ENCODE assay signal across 15 mouse cellular contexts in the genomic region with DNA sequence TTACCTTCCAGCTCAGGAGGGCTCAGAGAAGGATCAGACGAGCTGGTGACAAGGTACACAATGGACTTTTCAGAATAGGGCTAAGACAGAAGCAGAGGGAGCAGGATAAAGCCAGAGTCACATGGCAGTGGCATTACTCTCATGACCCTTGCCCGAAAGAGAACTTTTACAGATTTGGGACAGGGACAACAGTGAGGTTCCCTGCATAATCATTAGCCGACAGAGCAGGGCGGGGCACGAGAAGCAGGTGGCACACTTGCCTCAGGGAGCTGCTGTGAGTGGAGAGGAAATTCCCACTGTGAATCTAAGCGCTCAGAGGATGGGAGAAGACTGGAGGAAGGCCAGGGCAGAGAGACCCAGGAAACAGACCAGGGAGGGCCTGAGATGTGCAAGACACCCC. TPM values are rescaled to one million over a fixed set of nuclear protein-coding genes. Genes with fewer than 3 reads are reported as not detected.
DNase-seq lines count a peak whose midpoint lies in the region; ATAC-seq and TF ChIP-seq lines count a peak whose summit lies in the region.
"Had no signal": no experiment of that assay in that cellular context is flagged by ENCODE, and none has a peak within 500 bp of the region (broad histone marks: within the 10 kb centered on the region; RNA-seq: fewer than 3 reads in every experiment).

No protein-coding gene starts in this region.

- H3K4me1 ChIP-seq in lung, embryonic 15.5 days, result peaks cover 16% of the 10 kb centered on the region
- peaks cover 24% of the 10 kb centered on the region for H3K4me1 ChIP-seq in intestine, embryonic 15.5 days (replicated peaks)
- peaks cover 10% of the 10 kb centered on the region; the same call in 1 of the 2 replicates for H3K4me1 ChIP-seq in kidney, postnatal 0 days (replicated peaks; ENCODE audit: insufficient read depth, low read length)
- peaks cover 9% of the 10 kb centered on the region; the same call in 1 of the 2 replicates for H3K4me1 ChIP-seq in stomach, embryonic 15.5 days
- no peaks in the 10 kb centered on the region for H3K4me1 ChIP-seq in forebrain, postnatal 0 days (ENCODE audit: insufficient read depth)

- no peak for TF ChIP-seq CTCF in kidney, postnatal 0 days (IDR thresholded peaks at IDR 0.05; ENCODE audit: low read depth)
- TF ChIP-seq CTCF in forebrain, postnatal 0 days (IDR thresholded peaks at IDR 0.05; ENCODE audit: low read depth), result no peak

- DNase-seq in lung, postnatal 10 days, result no peak
- DNase-seq in kidney, postnatal 0 days (ENCODE audit: low spot score), result no peak
- no peak for DNase-seq in testis, postnatal 10 days (ENCODE audit: low spot score)
- DNase-seq in left cerebral cortex, postnatal 14 days (ENCODE audit: low spot score in 2 of 2), result no peak
- no peak for DNase-seq in forebrain, postnatal 0 days
- DNase-seq: adrenal gland, postnatal 14 days; right cerebral cortex, postnatal 4 days had no signal

- H3K9ac ChIP-seq in lung, embryonic 15.5 days, result no peak overlapping the region
- H3K9ac ChIP-seq in intestine, embryonic 15.5 days, result no peak overlapping the region; the same call in 1 of the 2 replicates
- H3K9ac ChIP-seq in kidney, postnatal 0 days (ENCODE audit: low read depth, low read length), result peak overlapping the region; percentile 50; the same call in 1 of the 2 replicates
- H3K9ac ChIP-seq in stomach, embryonic 15.5 days, result no peak overlapping the region
- H3K9ac ChIP-seq in forebrain, postnatal 0 days, result no peak overlapping the region

- 48% methylated on average over 6 of the region's 6 CpGs for WGBS in lung, embryonic 15.5 days
- 48% methylated on average over 6 of the region's 6 CpGs for WGBS in intestine, embryonic 15.5 days
- WGBS in kidney, postnatal 0 days, result 54% methylated on average over 6 of the region's 6 CpGs
- WGBS in stomach, embryonic 15.5 days, result 48% methylated on average over 6 of the region's 6 CpGs
- 65% methylated on average over 6 of the region's 6 CpGs for WGBS in forebrain, postnatal 0 days

- intact Hi-C loops in left cerebral cortex, postnatal 14 days (cut with DNase I), result no loop called here

- no peaks in the 10 kb centered on the region for H3K9me3 ChIP-seq in lung, embryonic 15.5 days
- no peaks in the 10 kb centered on the region for H3K9me3 ChIP-seq in intestine, embryonic 15.5 days
- no peaks in the 10 kb centered on the region for H3K9me3 ChIP-seq in kidney, postnatal 0 days (replicated peaks; ENCODE audit: low read length)
- H3K9me3 ChIP-seq in stomach, embryonic 15.5 days, result no peaks in the 10 kb centered on the region
- no peaks in the 10 kb centered on the region for H3K9me3 ChIP-seq in forebrain, postnatal 0 days (ENCODE audit: low read length)
- H3K9me3 ChIP-seq: heart, embryonic 13.5 days; midbrain, embryonic 10.5 days had no signal

- H3K27me3 ChIP-seq in lung, embryonic 15.5 days, result no peaks in the 10 kb centered on the region
- no peaks in the 10 kb centered on the region for H3K27me3 ChIP-seq in intestine, embryonic 15.5 days (replicated peaks)
- H3K27me3 ChIP-seq in kidney, postnatal 0 days (ENCODE audit: insufficient read depth, low read length), result no peaks in the 10 kb centered on the region
- no peaks in the 10 kb centered on the region for H3K27me3 ChIP-seq in stomach, embryonic 15.5 days (replicated peaks)
- H3K27me3 ChIP-seq in forebrain, postnatal 0 days (ENCODE audit: insufficient read depth, low read length), result no peaks in the 10 kb centered on the region
- H3K27me3 ChIP-seq: heart, embryonic 13.5 days had no signal

- H3K4me2 ChIP-seq in lung, embryonic 15.5 days, result no peak overlapping the region
- peak overlapping the region; percentile 41 for H3K4me2 ChIP-seq in intestine, embryonic 15.5 days (replicated peaks)
- peak overlapping the region; percentile 31; the same call in 1 of the 2 replicates for H3K4me2 ChIP-seq in kidney, postnatal 0 days (ENCODE audit: low read length)
- no peak overlapping the region for H3K4me2 ChIP-seq in stomach, embryonic 15.5 days
- H3K4me2 ChIP-seq in forebrain, postnatal 0 days (ENCODE audit: low read depth), result no peak overlapping the region
- H3K4me2 ChIP-seq: heart, embryonic 13.5 days had no signal

- H3K36me3 ChIP-seq in lung, embryonic 15.5 days, result peaks cover 12% of the 10 kb centered on the region; the same call in 1 of the 2 replicates
- 0 out of 2 replicates have a peak, but pooled peaks cover 3% of the 10 kb centered on the region for H3K36me3 ChIP-seq in intestine, embryonic 15.5 days
- H3K36me3 ChIP-seq in kidney, postnatal 0 days (ENCODE audit: insufficient read depth, low read length), result 0 out of 2 replicates have a peak, but pooled peaks cover 7% of the 10 kb centered on the region
- no peaks in the 10 kb centered on the region; the same call in 1 of the 2 replicates for H3K36me3 ChIP-seq in stomach, embryonic 15.5 days
- peaks cover 4% of the 10 kb centered on the region; the same call in 1 of the 2 replicates for H3K36me3 ChIP-seq in forebrain, postnatal 0 days (ENCODE audit: insufficient read depth)

- no peak for ATAC-seq in lung, embryonic 15.5 days (ENCODE audit: borderline replicate concordance, extremely low read depth, low FRiP score, low TSS enrichment)
- ATAC-seq in intestine, embryonic 15.5 days, result peak; percentile 81
- ATAC-seq in kidney, postnatal 0 days (replicated peaks; ENCODE audit: low FRiP score, low read depth), result peak; percentile 38; the same call in 1 of the 2 replicates
- peak; percentile 41 for ATAC-seq in stomach, embryonic 15.5 days (ENCODE audit: insufficient read depth, low FRiP score, low read depth)
- no peak for ATAC-seq in forebrain, postnatal 0 days
- ATAC-seq: hindbrain, embryonic 16.5 days had no signal

- H3K27ac ChIP-seq in lung, embryonic 15.5 days, result peak overlapping the region; percentile 52; the same call in 1 of the 2 replicates
- no peak overlapping the region for H3K27ac ChIP-seq in intestine, embryonic 15.5 days
- no peak overlapping the region; the same call in 1 of the 2 replicates for H3K27ac ChIP-seq in kidney, postnatal 0 days
- H3K27ac ChIP-seq in stomach, embryonic 15.5 days, result no peak overlapping the region
- no peak overlapping the region for H3K27ac ChIP-seq in forebrain, postnatal 0 days (ENCODE audit: low read depth, low read length)
- H3K27ac ChIP-seq: heart, embryonic 13.5 days; midbrain, embryonic 10.5 days had no signal

- H3K4me3 ChIP-seq in lung, embryonic 15.5 days, result no peak overlapping the region
- H3K4me3 ChIP-seq in intestine, embryonic 15.5 days (replicated peaks), result no peak overlapping the region
- no peak overlapping the region for H3K4me3 ChIP-seq in kidney, postnatal 0 days (replicated peaks; ENCODE audit: low read depth, low read length)
- no peak overlapping the region for H3K4me3 ChIP-seq in stomach, embryonic 15.5 days (replicated peaks)
- H3K4me3 ChIP-seq in forebrain, postnatal 0 days (ENCODE audit: low read depth, low read length), result no peak overlapping the region
- H3K4me3 ChIP-seq: heart, embryonic 13.5 days; midbrain, embryonic 10.5 days; myocyte had no signal

RNA-seq across cellular contexts. Expression of a gene that starts 14.2 kb away (rescaled TPM):
- polyA plus RNA-seq in lung, embryonic 15.5 days (2015; fragmentation: Nextera tagmentation; extraction: Ambion mirVana), result 60.7 and 67.1 TPM in 2 replicates
- 41.3 and 44.1 TPM in 2 replicates for polyA plus RNA-seq in intestine, embryonic 15.5 days (2015; fragmentation: Nextera tagmentation; extraction: Ambion mirVana)
- 45.4 and 49.0 TPM in 2 replicates for polyA plus RNA-seq in kidney, postnatal 0 days (2015; fragmentation: Nextera tagmentation; extraction: Ambion mirVana)
- polyA plus RNA-seq in stomach, embryonic 15.5 days (2015; fragmentation: Nextera tagmentation; extraction: Ambion mirVana), result 44.5 and 52.7 TPM in 2 replicates
- 10 to 100 TPM; 55.2 to 61.6 TPM for total RNA-seq in left cerebral cortex, postnatal 14 days (2021)
- 67.2 and 83.2 TPM in 2 replicates for total RNA-seq in forebrain, postnatal 0 days (2014; rRNA removed)
- polyA plus RNA-seq in forebrain, postnatal 0 days (2015; fragmentation: Nextera tagmentation; extraction: Ambion mirVana), result 20.0 and 29.7 TPM in 2 replicates

RNA-seq across cellular contexts. Expression of a gene that starts 15.6 kb away (rescaled TPM):
- polyA plus RNA-seq in lung, embryonic 15.5 days (2015; fragmentation: Nextera tagmentation; extraction: Ambion mirVana), result 74.1 and 78.1 TPM in 2 replicates
- polyA plus RNA-seq in intestine, embryonic 15.5 days (2015; fragmentation: Nextera tagmentation; extraction: Ambion mirVana), result 45.8 and 49.3 TPM in 2 replicates
- polyA plus RNA-seq in kidney, postnatal 0 days (2015; fragmentation: Nextera tagmentation; extraction: Ambion mirVana), result 142 TPM in 2 replicates
- 63.3 and 64.3 TPM in 2 replicates for polyA plus RNA-seq in stomach, embryonic 15.5 days (2015; fragmentation: Nextera tagmentation; extraction: Ambion mirVana)
- 10 to 100 TPM; 29.7 to 30.4 TPM for total RNA-seq in left cerebral cortex, postnatal 14 days (2021)
- 46.2 and 47.8 TPM in 2 replicates for total RNA-seq in forebrain, postnatal 0 days (2014; rRNA removed)
- polyA plus RNA-seq in forebrain, postnatal 0 days (2015; fragmentation: Nextera tagmentation; extraction: Ambion mirVana), result 25.9 and 29.9 TPM in 2 replicates

RNA-seq across cellular contexts. Expression of a gene that starts 38.6 kb away (rescaled TPM):
- 0.20 and 0.34 TPM in 2 replicates for polyA plus RNA-seq in lung, embryonic 15.5 days (2015; fragmentation: Nextera tagmentation; extraction: Ambion mirVana)
- polyA plus RNA-seq in intestine, embryonic 15.5 days (2015; fragmentation: Nextera tagmentation; extraction: Ambion mirVana), result 12.0 and 14.3 TPM in 2 replicates
- polyA plus RNA-seq in kidney, postnatal 0 days (2015; fragmentation: Nextera tagmentation; extraction: Ambion mirVana), result 0.28 and 0.34 TPM in 2 replicates
- 5.9 and 6.2 TPM in 2 replicates for polyA plus RNA-seq in stomach, embryonic 15.5 days (2015; fragmentation: Nextera tagmentation; extraction: Ambion mirVana)
- total RNA-seq in left cerebral cortex, postnatal 14 days (2021), result not detected
- total RNA-seq in forebrain, postnatal 0 days (2014; rRNA removed), result 0.10 TPM in 1 of 2 replicates, not detected in the other
- 0.12 TPM in 1 of 2 replicates, not detected in the other for polyA plus RNA-seq in forebrain, postnatal 0 days (2015; fragmentation: Nextera tagmentation; extraction: Ambion mirVana)
- polyA plus RNA-seq: hindbrain, embryonic 16.5 days had no signal

RNA-seq across cellular contexts. Expression of a gene that starts 42.9 kb away (rescaled TPM):
- polyA plus RNA-seq in lung, embryonic 15.5 days (2015; fragmentation: Nextera tagmentation; extraction: Ambion mirVana), result 2.0 and 3.2 TPM in 2 replicates
- polyA plus RNA-seq in intestine, embryonic 15.5 days (2015; fragmentation: Nextera tagmentation; extraction: Ambion mirVana), result 10.8 and 12.9 TPM in 2 replicates
- 0.69 and 1.2 TPM in 2 replicates for polyA plus RNA-seq in kidney, postnatal 0 days (2015; fragmentation: Nextera tagmentation; extraction: Ambion mirVana)
- polyA plus RNA-seq in stomach, embryonic 15.5 days (2015; fragmentation: Nextera tagmentation; extraction: Ambion mirVana), result 9.6 and 12.7 TPM in 2 replicates
- 1 to 10 TPM in 1 of 2 experiments, under 1 TPM in 1; 0.99 to 1.2 TPM for total RNA-seq in left cerebral cortex, postnatal 14 days (2021)
- total RNA-seq in forebrain, postnatal 0 days (2014; rRNA removed), result 0.31 and 2.4 TPM in 2 replicates
- 0.50 and 0.75 TPM in 2 replicates for polyA plus RNA-seq in forebrain, postnatal 0 days (2015; fragmentation: Nextera tagmentation; extraction: Ambion mirVana)

RNA-seq across cellular contexts. Expression of a gene that starts 44.7 kb away (rescaled TPM):
- polyA plus RNA-seq in lung, embryonic 15.5 days (2015; fragmentation: Nextera tagmentation; extraction: Ambion mirVana), result 12.3 and 16.8 TPM in 2 replicates
- 10.9 and 12.7 TPM in 2 replicates for polyA plus RNA-seq in intestine, embryonic 15.5 days (2015; fragmentation: Nextera tagmentation; extraction: Ambion mirVana)
- polyA plus RNA-seq in kidney, postnatal 0 days (2015; fragmentation: Nextera tagmentation; extraction: Ambion mirVana), result 20.5 and 28.3 TPM in 2 replicates
- polyA plus RNA-seq in stomach, embryonic 15.5 days (2015; fragmentation: Nextera tagmentation; extraction: Ambion mirVana), result 13.2 and 18.2 TPM in 2 replicates
- 10 to 100 TPM; 11.9 to 13.5 TPM for total RNA-seq in left cerebral cortex, postnatal 14 days (2021)
- total RNA-seq in forebrain, postnatal 0 days (2014; rRNA removed), result 11.4 and 12.2 TPM in 2 replicates
- polyA plus RNA-seq in forebrain, postnatal 0 days (2015; fragmentation: Nextera tagmentation; extraction: Ambion mirVana), result 8.1 and 10.3 TPM in 2 replicates
- total RNA-seq: common myeloid progenitor, adult 5-6 weeks had no signal

Comparison
In these comparisons a context has a peak if more than half of its experiments do, and no peak if none do; other contexts are left out.
1. ATAC-seq: peak in intestine, embryonic 15.5 days (single experiment), kidney, postnatal 0 days (single experiment) and stomach, embryonic 15.5 days (single experiment); none in lung, embryonic 15.5 days (single experiment) and forebrain, postnatal 0 days (single experiment).
2. H3K4me2 ChIP-seq: peak in intestine, embryonic 15.5 days (single experiment) and kidney, postnatal 0 days (single experiment); none in lung, embryonic 15.5 days (single experiment), stomach, embryonic 15.5 days (single experiment) and forebrain, postnatal 0 days (single experiment).